Mouse (Mus musculus): ENCODE measurements around the gene Lypd1. TPM values are rescaled to one million over a fixed set of nuclear protein-coding genes. Genes with fewer than 3 reads are reported as not detected.

Lypd1 gene
- polyA plus RNA-seq, 1 experiment from 2014 or later: 4.3 TPM

- Histone ChIP-seq H3K4me1 (ENCODE audit: control insufficient read depth, insufficient read depth, low read length) (peaks cover 20% of the 10 kb centered on the region), H3K4me2 (peak overlapping the region; percentile 93), H3K9me3 (ENCODE audit: control insufficient read depth, low read length) (no peaks in the 10 kb centered on the region), H3K36me3 (ENCODE audit: control insufficient read depth, insufficient read depth, low read length) (no peaks in the 10 kb centered on the region), H3K27ac (ENCODE audit: low read depth, low read length) (no peak overlapping the region), H3K4me3 (ENCODE audit: low read depth, low read length) (peak overlapping the region; percentile 47), H3K9ac (ENCODE audit: low read length) (peak overlapping the region; percentile 56), H3K27me3 (ENCODE audit: control insufficient read depth, insufficient read depth, low read length) (peaks cover 16% of the 10 kb centered on the region)
- DNase-seq (ENCODE audit: low spot score, missing footprints): peak; percentile 95
- WGBS: under 1% methylated on average over 35 of the region's 35 CpGs
- peak; percentile 60 for ATAC-seq (ENCODE audit: low FRiP score)
These were observed 1.5 kb downstream of the Lypd1 start for GRCm38 (mm10) chr1:125911337-125911900.

- H3K4me2 ChIP-seq: peak overlapping the region; percentile 93
- peak; percentile 54 for ATAC-seq (ENCODE audit: low FRiP score)
- peak overlapping the region; percentile 47 for H3K4me3 ChIP-seq (ENCODE audit: low read depth, low read length)
- H3K27me3 ChIP-seq (ENCODE audit: control insufficient read depth, insufficient read depth, low read length): peaks cover 16% of the 10 kb centered on the region
- peaks cover 20% of the 10 kb centered on the region for H3K4me1 ChIP-seq (ENCODE audit: control insufficient read depth, insufficient read depth, low read length)
- no peak for DNase-seq (ENCODE audit: low spot score, missing footprints)
- H3K27ac ChIP-seq (ENCODE audit: low read depth, low read length): no peak overlapping the region
- no peaks in the 10 kb centered on the region for H3K9me3 ChIP-seq (ENCODE audit: control insufficient read depth, low read length)
- H3K9ac ChIP-seq (ENCODE audit: low read length): peak overlapping the region; percentile 56
- no peaks in the 10 kb centered on the region for H3K36me3 ChIP-seq (ENCODE audit: control insufficient read depth, insufficient read depth, low read length)
- 4% methylated on average over 9 of the region's 9 CpGs for WGBS
These were observed 2.0 kb downstream of the Lypd1 start for GRCm38 (mm10) chr1:125910871-125911265.

- ATAC-seq (ENCODE audit: low FRiP score) (peak; percentile 57), DNase-seq (ENCODE audit: low spot score, missing footprints) (peak; percentile 91)
- no peaks in the 10 kb centered on the region for H3K36me3 ChIP-seq (ENCODE audit: control insufficient read depth, insufficient read depth, low read length)
- H3K9me3 ChIP-seq (ENCODE audit: control insufficient read depth, low read length): no peaks in the 10 kb centered on the region
- no peak overlapping the region for H3K9ac ChIP-seq (ENCODE audit: low read length)
- H3K27ac ChIP-seq (ENCODE audit: low read depth, low read length): no peak overlapping the region
- peaks cover 20% of the 10 kb centered on the region for H3K4me1 ChIP-seq (ENCODE audit: control insufficient read depth, insufficient read depth, low read length)
- 17% methylated on average over 14 of the region's 14 CpGs for WGBS
- H3K4me2 ChIP-seq: peak overlapping the region; percentile 93
- no peak overlapping the region for H3K4me3 ChIP-seq (ENCODE audit: low read depth, low read length)
- peaks cover 16% of the 10 kb centered on the region for H3K27me3 ChIP-seq (ENCODE audit: control insufficient read depth, insufficient read depth, low read length)
These were observed 2.6 kb downstream of the Lypd1 start for GRCm38 (mm10) chr1:125910211-125910870.

- ATAC-seq (ENCODE audit: low FRiP score) (peak; percentile 72), DNase-seq (ENCODE audit: low spot score, missing footprints) (peak; percentile 86)
- Histone ChIP-seq H3K4me3 (ENCODE audit: low read depth, low read length) (no peak overlapping the region), H3K27me3 (ENCODE audit: control insufficient read depth, insufficient read depth, low read length) (no peaks in the 10 kb centered on the region), H3K9ac (ENCODE audit: low read length) (no peak overlapping the region), H3K4me2 (no peak overlapping the region), H3K9me3 (ENCODE audit: control insufficient read depth, low read length) (no peaks in the 10 kb centered on the region), H3K4me1 (ENCODE audit: control insufficient read depth, insufficient read depth, low read length) (peaks cover 5% of the 10 kb centered on the region), H3K27ac (ENCODE audit: low read depth, low read length) (peak overlapping the region; percentile 11; the same call in 1 of the 2 replicates), H3K36me3 (ENCODE audit: control insufficient read depth, insufficient read depth, low read length) (no peaks in the 10 kb centered on the region)
- 33% methylated on average over 9 of the region's 9 CpGs for WGBS
These were observed 19.7 kb downstream of the Lypd1 start for GRCm38 (mm10) chr1:125893158-125893557.

- Histone ChIP-seq H3K4me3 (ENCODE audit: low read depth, low read length) (no peak overlapping the region), H3K4me2 (no peak overlapping the region), H3K9me3 (ENCODE audit: control insufficient read depth, low read length) (no peaks in the 10 kb centered on the region), H3K9ac (ENCODE audit: low read length) (no peak overlapping the region), H3K27ac (ENCODE audit: low read depth, low read length) (no peak overlapping the region), H3K4me1 (ENCODE audit: control insufficient read depth, insufficient read depth, low read length) (no peaks in the 10 kb centered on the region), H3K36me3 (ENCODE audit: control insufficient read depth, insufficient read depth, low read length) (no peaks in the 10 kb centered on the region), H3K27me3 (ENCODE audit: control insufficient read depth, insufficient read depth, low read length) (no peaks in the 10 kb centered on the region)
- no peak for ATAC-seq (ENCODE audit: low FRiP score)
- 40% methylated on average over 7 of the region's 7 CpGs for WGBS
- no peak for DNase-seq (ENCODE audit: low spot score, missing footprints)
These were observed 42.8 kb downstream of the Lypd1 start for GRCm38 (mm10) chr1:125870056-125870455.

GRCm38 (mm10) chr1:125858631-125859030 is 54.3 kb downstream of the Lypd1 start:
- no peak overlapping the region for H3K4me2 ChIP-seq
- WGBS: 77% methylated on average over 5 of the region's 5 CpGs
- H3K4me1 ChIP-seq (ENCODE audit: control insufficient read depth, insufficient read depth, low read length): peaks cover 7% of the 10 kb centered on the region; the same call in 1 of the 2 replicates
- H3K27ac ChIP-seq (ENCODE audit: low read depth, low read length): no peak overlapping the region
- no peak overlapping the region for H3K9ac ChIP-seq (ENCODE audit: low read length)
- H3K4me3 ChIP-seq (ENCODE audit: low read depth, low read length): no peak overlapping the region
- DNase-seq (ENCODE audit: low spot score, missing footprints): no peak
- no peaks in the 10 kb centered on the region for H3K27me3 ChIP-seq (ENCODE audit: control insufficient read depth, insufficient read depth, low read length)
- no peaks in the 10 kb centered on the region for H3K9me3 ChIP-seq (ENCODE audit: control insufficient read depth, low read length)
- H3K36me3 ChIP-seq (ENCODE audit: control insufficient read depth, insufficient read depth, low read length): no peaks in the 10 kb centered on the region
- ATAC-seq (ENCODE audit: low FRiP score): no peak

GRCm38 (mm10) chr1:125854646-125855045 is 58.3 kb downstream of the Lypd1 start:
- H3K27ac ChIP-seq (ENCODE audit: low read depth, low read length): no peak overlapping the region
- 6% methylated on average over 5 of the region's 5 CpGs for WGBS
- DNase-seq (ENCODE audit: low spot score, missing footprints) (no peak), ATAC-seq (ENCODE audit: low FRiP score) (peak; percentile 69; the same call in 1 of the 2 replicates)
- H3K4me2 ChIP-seq: no peak overlapping the region
- no peak overlapping the region for H3K4me3 ChIP-seq (ENCODE audit: low read depth, low read length)
- H3K4me1 ChIP-seq (ENCODE audit: control insufficient read depth, insufficient read depth, low read length): peaks cover 7% of the 10 kb centered on the region; the same call in 1 of the 2 replicates
- no peak overlapping the region for H3K9ac ChIP-seq (ENCODE audit: low read length)
- H3K36me3 ChIP-seq (ENCODE audit: control insufficient read depth, insufficient read depth, low read length): no peaks in the 10 kb centered on the region
- no peaks in the 10 kb centered on the region for H3K9me3 ChIP-seq (ENCODE audit: control insufficient read depth, low read length)
- no peaks in the 10 kb centered on the region for H3K27me3 ChIP-seq (ENCODE audit: control insufficient read depth, insufficient read depth, low read length)

GRCm38 (mm10) chr1:125839746-125840392 is 73.0 kb downstream of the Lypd1 start:
- 62% methylated on average over 13 of the region's 13 CpGs for WGBS
- H3K4me1 ChIP-seq (ENCODE audit: control insufficient read depth, insufficient read depth, low read length): no peaks in the 10 kb centered on the region
- no peak for ATAC-seq (ENCODE audit: low FRiP score)
- H3K27me3 ChIP-seq (ENCODE audit: control insufficient read depth, insufficient read depth, low read length): no peaks in the 10 kb centered on the region
- no peak overlapping the region for H3K4me2 ChIP-seq
- H3K9me3 ChIP-seq (ENCODE audit: control insufficient read depth, low read length): no peaks in the 10 kb centered on the region
- DNase-seq (ENCODE audit: low spot score, missing footprints): no peak
- H3K9ac ChIP-seq (ENCODE audit: low read length): no peak overlapping the region
- no peaks in the 10 kb centered on the region for H3K36me3 ChIP-seq (ENCODE audit: control insufficient read depth, insufficient read depth, low read length)
- no peak overlapping the region for H3K27ac ChIP-seq (ENCODE audit: low read depth, low read length)
- H3K4me3 ChIP-seq (ENCODE audit: low read depth, low read length): no peak overlapping the region

GRCm38 (mm10) chr1:125837507-125837906 is 75.4 kb downstream of the Lypd1 start:
- Histone ChIP-seq H3K9me3 (ENCODE audit: control insufficient read depth, low read length) (no peaks in the 10 kb centered on the region), H3K4me1 (ENCODE audit: control insufficient read depth, insufficient read depth, low read length) (no peaks in the 10 kb centered on the region), H3K36me3 (ENCODE audit: control insufficient read depth, insufficient read depth, low read length) (no peaks in the 10 kb centered on the region), H3K4me3 (ENCODE audit: low read depth, low read length) (no peak overlapping the region), H3K27ac (ENCODE audit: low read depth, low read length) (no peak overlapping the region), H3K9ac (ENCODE audit: low read length) (no peak overlapping the region), H3K27me3 (ENCODE audit: control insufficient read depth, insufficient read depth, low read length) (no peaks in the 10 kb centered on the region), H3K4me2 (no peak overlapping the region)
- no peak for DNase-seq (ENCODE audit: low spot score, missing footprints)
- ATAC-seq (ENCODE audit: low FRiP score): no peak
- WGBS: 74% methylated on average over 1 of the region's 1 CpGs

Measured in midbrain, embryonic 11.5 days (tissue).